Mouse (Mus musculus): ENCODE measurements around the gene Rtkn2.

GRCm38 (mm10) chr10:67985100-67985499 is 5.7 kb downstream of the Rtkn2 start:
- TF ChIP-seq POLR2A (IDR thresholded peaks at IDR 0.05; ENCODE audit: borderline replicate concordance, insufficient read depth, low read length) (no peak), CTCF (IDR thresholded peaks at IDR 0.05; ENCODE audit: borderline replicate concordance, insufficient read depth, low read depth, low read length) (no peak)

Measured in cerebellum, adult 2 months (tissue).